Mouse (Mus musculus): Measurements from ENCODE around the gene Naa38.

- TF ChIP-seq POLR2A (IDR thresholded peaks at IDR 0.05; ENCODE audit: low read depth, low read length) (no peak), CTCF (IDR thresholded peaks at IDR 0.05; ENCODE audit: extremely low read depth, insufficient read depth, insufficient read length, insufficient replicate concordance) (no peak)
Observed at GRCm38 (mm10) chr11:69364910-69365309, 30.4 kb upstream of the Naa38 start.

Data from spleen, adult 2 months (tissue).